Mouse (Mus musculus): ENCODE results near the gene Manf. TPM values are rescaled to one million over a fixed set of nuclear protein-coding genes. Genes with fewer than 3 reads are reported as not detected.
A peak's percentile ranks its signal among the peaks of the same experiment; 100 is the strongest.

The Manf gene
- polyA plus RNA-seq, 1 experiment from 2014 or later = 211 TPM

GRCm38 (mm10) chr9:106882176-106882575, 9.6 kb downstream of the Manf start:
- no peak for TF ChIP-seq CTCF (IDR thresholded peaks at IDR 0.05; ENCODE audit: low read depth)
- 57% methylated on average over 4 of the region's 4 CpGs for WGBS
- no peaks in the 10 kb centered on the region for H3K27me3 ChIP-seq (replicated peaks; ENCODE audit: control insufficient read depth, insufficient read depth, low read length)
- H3K4me1 ChIP-seq (replicated peaks; ENCODE audit: control insufficient read depth, insufficient read depth, low read length) = 0 out of 2 replicates have a peak, but pooled peaks cover 8% of the 10 kb centered on the region
- H3K27ac ChIP-seq (ENCODE audit: low read depth, low read length) = no peak overlapping the region
- no peak overlapping the region for H3K9ac ChIP-seq (ENCODE audit: low read depth, low read length)
- no peak for ATAC-seq
- H3K4me2 ChIP-seq (replicated peaks; ENCODE audit: low read depth) = no peak overlapping the region
- no peak overlapping the region for H3K4me3 ChIP-seq (ENCODE audit: low read depth, low read length)
- peaks cover 31% of the 10 kb centered on the region for H3K36me3 ChIP-seq (ENCODE audit: control insufficient read depth, insufficient read depth)
- H3K9me3 ChIP-seq (ENCODE audit: control insufficient read depth) = no peaks in the 10 kb centered on the region

- TF ChIP-seq CTCF (IDR thresholded peaks at IDR 0.05; ENCODE audit: low read depth) = no peak
- ATAC-seq = no peak
- H3K27ac ChIP-seq (ENCODE audit: low read depth, low read length) = no peak overlapping the region
- no peaks in the 10 kb centered on the region for H3K27me3 ChIP-seq (replicated peaks; ENCODE audit: control insufficient read depth, insufficient read depth, low read length)
- H3K4me2 ChIP-seq (replicated peaks; ENCODE audit: low read depth) = no peak overlapping the region
- no peak overlapping the region for H3K9ac ChIP-seq (ENCODE audit: low read depth, low read length)
- no peaks in the 10 kb centered on the region for H3K9me3 ChIP-seq (ENCODE audit: control insufficient read depth)
- H3K4me1 ChIP-seq (replicated peaks; ENCODE audit: control insufficient read depth, insufficient read depth, low read length) = 0 out of 2 replicates have a peak, but pooled peaks cover 8% of the 10 kb centered on the region
- WGBS = 59% methylated on average over 4 of the region's 4 CpGs
- H3K4me3 ChIP-seq (ENCODE audit: low read depth, low read length) = no peak overlapping the region
- H3K36me3 ChIP-seq (ENCODE audit: control insufficient read depth, insufficient read depth) = peaks cover 41% of the 10 kb centered on the region
Observed at GRCm38 (mm10) chr9:106881071-106881755, 10.6 kb downstream of the Manf start.

DNA sequence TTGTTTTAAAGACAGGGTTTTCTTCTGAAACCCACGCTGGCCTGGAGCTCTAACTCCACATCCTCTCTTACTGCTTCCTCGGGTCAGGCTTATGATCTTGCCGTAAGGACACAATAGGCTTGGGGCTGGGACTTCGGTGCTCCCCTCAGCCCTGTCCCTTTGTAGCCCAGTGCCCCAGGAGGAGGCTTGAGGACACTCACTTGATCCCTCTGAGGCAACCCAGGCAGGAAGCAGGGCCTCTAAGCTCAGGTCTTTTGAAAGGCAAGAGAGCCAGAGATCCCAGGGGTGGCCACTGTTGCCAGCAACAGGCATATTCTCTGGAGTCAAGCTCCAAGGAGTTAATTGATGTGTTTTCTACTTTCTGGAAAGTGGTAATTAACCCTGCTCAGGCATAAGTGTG, 12.3 kb downstream of the Manf start:
- no peak for TF ChIP-seq CTCF (IDR thresholded peaks at IDR 0.05; ENCODE audit: low read depth)
- Histone ChIP-seq H3K4me2 (replicated peaks; ENCODE audit: low read depth) (no peak overlapping the region), H3K36me3 (ENCODE audit: control insufficient read depth, insufficient read depth) (peaks cover 56% of the 10 kb centered on the region), H3K27ac (ENCODE audit: low read depth, low read length) (no peak overlapping the region; the same call in 1 of the 2 replicates), H3K27me3 (replicated peaks; ENCODE audit: control insufficient read depth, insufficient read depth, low read length) (no peaks in the 10 kb centered on the region), H3K4me1 (replicated peaks; ENCODE audit: control insufficient read depth, insufficient read depth, low read length) (0 out of 2 replicates have a peak, but pooled peaks cover 2% of the 10 kb centered on the region), H3K4me3 (ENCODE audit: low read depth, low read length) (no peak overlapping the region), H3K9ac (ENCODE audit: low read depth, low read length) (no peak overlapping the region), H3K9me3 (ENCODE audit: control insufficient read depth) (no peaks in the 10 kb centered on the region)
- ATAC-seq = no peak
- WGBS = 81% methylated on average over 4 of the region's 4 CpGs

- Histone ChIP-seq H3K36me3 (ENCODE audit: control insufficient read depth, insufficient read depth) (peaks cover 61% of the 10 kb centered on the region), H3K9me3 (ENCODE audit: control insufficient read depth) (no peaks in the 10 kb centered on the region), H3K4me2 (replicated peaks; ENCODE audit: low read depth) (no peak overlapping the region), H3K4me3 (ENCODE audit: low read depth, low read length) (no peak overlapping the region), H3K27me3 (replicated peaks; ENCODE audit: control insufficient read depth, insufficient read depth, low read length) (no peaks in the 10 kb centered on the region), H3K9ac (ENCODE audit: low read depth, low read length) (no peak overlapping the region), H3K4me1 (replicated peaks; ENCODE audit: control insufficient read depth, insufficient read depth, low read length) (no peaks in the 10 kb centered on the region), H3K27ac (ENCODE audit: low read depth, low read length) (no peak overlapping the region)
- no peak for TF ChIP-seq CTCF (IDR thresholded peaks at IDR 0.05; ENCODE audit: low read depth)
- no peak for ATAC-seq
- WGBS = 80% methylated on average over 3 of the region's 3 CpGs
Observed at GRCm38 (mm10) chr9:106876666-106877065, 15.1 kb downstream of the Manf start.

DNA sequence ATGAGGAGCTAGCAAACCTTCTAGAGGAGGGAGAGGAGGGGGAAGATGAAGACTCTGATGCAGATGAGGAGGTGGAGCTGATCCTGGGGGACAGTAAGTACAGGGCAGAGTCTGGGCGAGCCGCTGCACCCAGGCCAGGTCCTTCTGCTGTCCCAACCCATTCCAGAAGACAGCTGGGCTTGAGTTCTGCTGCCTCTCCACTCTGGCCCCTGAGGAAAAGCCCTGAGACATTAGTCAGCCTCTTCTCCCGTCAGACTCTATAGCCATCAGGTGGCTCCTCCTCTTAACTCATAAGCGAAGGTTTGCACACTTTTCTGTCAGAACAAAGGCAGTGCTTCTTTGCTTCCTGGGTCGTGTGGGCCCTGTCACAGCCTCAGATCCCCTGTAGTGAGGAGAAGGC, 17.6 kb downstream of the Manf start:
- H3K36me3 ChIP-seq (ENCODE audit: control insufficient read depth, insufficient read depth) = peaks cover 50% of the 10 kb centered on the region
- no peak for TF ChIP-seq CTCF (IDR thresholded peaks at IDR 0.05; ENCODE audit: low read depth)
- no peak overlapping the region for H3K4me2 ChIP-seq (replicated peaks; ENCODE audit: low read depth)
- H3K9ac ChIP-seq (ENCODE audit: low read depth, low read length) = peak overlapping the region; percentile 1; the same call in 1 of the 2 replicates
- no peaks in the 10 kb centered on the region for H3K4me1 ChIP-seq (replicated peaks; ENCODE audit: control insufficient read depth, insufficient read depth, low read length)
- no peak for ATAC-seq
- no peak overlapping the region for H3K27ac ChIP-seq (ENCODE audit: low read depth, low read length)
- no peaks in the 10 kb centered on the region for H3K9me3 ChIP-seq (ENCODE audit: control insufficient read depth)
- no peak overlapping the region for H3K4me3 ChIP-seq (ENCODE audit: low read depth, low read length)
- 85% methylated on average over 5 of the region's 5 CpGs for WGBS
- H3K27me3 ChIP-seq (replicated peaks; ENCODE audit: control insufficient read depth, insufficient read depth, low read length) = no peaks in the 10 kb centered on the region

DNA sequence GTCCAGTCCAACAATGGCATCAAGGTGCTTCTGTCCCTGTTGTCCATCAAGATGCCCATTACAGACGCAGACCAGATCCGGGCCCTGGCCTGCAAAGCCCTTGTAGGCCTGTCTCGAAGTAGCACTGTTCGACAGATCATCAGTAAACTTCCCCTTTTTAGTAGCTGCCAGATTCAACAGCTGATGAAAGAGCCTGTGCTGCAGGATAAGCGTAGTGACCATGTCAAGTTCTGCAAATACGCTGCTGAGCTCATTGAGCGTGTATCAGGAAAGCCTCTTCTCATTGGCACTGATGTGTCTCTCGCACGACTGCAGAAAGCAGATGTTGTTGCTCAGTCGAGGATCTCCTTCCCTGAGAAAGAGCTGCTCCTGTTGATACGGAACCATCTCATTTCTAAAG, 33.7 kb downstream of the Manf start:
- Histone ChIP-seq H3K9ac (ENCODE audit: low read depth, low read length) (no peak overlapping the region), H3K9me3 (ENCODE audit: control insufficient read depth) (no peaks in the 10 kb centered on the region), H3K4me2 (replicated peaks; ENCODE audit: low read depth) (no peak overlapping the region), H3K27ac (ENCODE audit: low read depth, low read length) (no peak overlapping the region), H3K36me3 (ENCODE audit: control insufficient read depth, insufficient read depth) (peaks cover 68% of the 10 kb centered on the region), H3K4me3 (ENCODE audit: low read depth, low read length) (no peak overlapping the region), H3K4me1 (replicated peaks; ENCODE audit: control insufficient read depth, insufficient read depth, low read length) (no peaks in the 10 kb centered on the region), H3K27me3 (replicated peaks; ENCODE audit: control insufficient read depth, insufficient read depth, low read length) (no peaks in the 10 kb centered on the region)
- 87% methylated on average over 11 of the region's 11 CpGs for WGBS
- ATAC-seq = no peak
- TF ChIP-seq CTCF (IDR thresholded peaks at IDR 0.05; ENCODE audit: low read depth) = no peak
